Mouse (Mus musculus) stomach, embryonic 15.5 days (tissue): Measurements from ENCODE around the gene Fam71e2. TPM values are rescaled to one million over a fixed set of nuclear protein-coding genes. Genes with fewer than 3 reads are reported as not detected.

Experiments used
- ATAC-seq: fragments of 200-750 bp; cut with Nextera tagmentation; 2 replicates; pipeline ENCODE4 v1.8.0; 2017; ENCODE audit warnings: low read depth, moderate number of reproducible peaks, moderate TSS enrichment; ENCODE audit not compliant: insufficient read depth, low FRiP score
- H3K27ac ChIP-seq: fragments of 300-500 bp; sonication (generic); 2 replicates; pipeline ENCODE4 v1.5.1; 2015; ENCODE audit warnings: mild to moderate bottlenecking, inconsistent platforms
- H3K27me3 ChIP-seq: fragments of 300-500 bp; sonication (generic); replicated peaks from 2 replicates; pipeline ENCODE4 v1.6.1; 2015; ENCODE audit warnings: inconsistent platforms
- H3K36me3 ChIP-seq: fragments of 300-500 bp; sonication (generic); 2 replicates; pipeline ENCODE4 v1.6.1; 2015; ENCODE audit warnings: inconsistent platforms
- H3K4me1 ChIP-seq: fragments of 300-500 bp; sonication (generic); 2 replicates; pipeline ENCODE4 v1.6.1; 2015; ENCODE audit warnings: inconsistent platforms
- H3K4me2 ChIP-seq: fragments of 300-500 bp; sonication (generic); 2 replicates; pipeline ENCODE4 v1.6.1; 2015; ENCODE audit warnings: mild to moderate bottlenecking, inconsistent platforms
- H3K4me3 ChIP-seq: fragments of 300-500 bp; sonication (generic); replicated peaks from 2 replicates; pipeline ENCODE4 v1.5.1; 2015; ENCODE audit warnings: inconsistent platforms
- H3K9ac ChIP-seq: fragments of 300-500 bp; sonication (generic); 2 replicates; pipeline ENCODE4 v1.6.1; 2015; ENCODE audit warnings: inconsistent platforms
- H3K9me3 ChIP-seq: fragments of 300-500 bp; sonication (generic); 2 replicates; pipeline ENCODE4 v1.6.1; 2016; ENCODE audit warnings: inconsistent platforms
- WGBS: fragments of 180-500 bp; shearing (Covaris S2); methylation state at CpG from one replicate; pipeline ENCODE4 v1.1.7; 2015; 5-methylcytosine and 5-hydroxymethylcytosine counted together
- polyA plus RNA-seq: library from polyadenylated mRNA; unstranded; fragments of >200 nt; fragmentation: Nextera tagmentation; extraction: Ambion mirVana; gene quantifications from 2 replicates; pipeline ENCODE4 v1.2.1, GENCODE M21; 2015

Fam71e2 gene
- polyA plus RNA-seq, 1 experiment from 2014 or later, result not detected

DNA sequence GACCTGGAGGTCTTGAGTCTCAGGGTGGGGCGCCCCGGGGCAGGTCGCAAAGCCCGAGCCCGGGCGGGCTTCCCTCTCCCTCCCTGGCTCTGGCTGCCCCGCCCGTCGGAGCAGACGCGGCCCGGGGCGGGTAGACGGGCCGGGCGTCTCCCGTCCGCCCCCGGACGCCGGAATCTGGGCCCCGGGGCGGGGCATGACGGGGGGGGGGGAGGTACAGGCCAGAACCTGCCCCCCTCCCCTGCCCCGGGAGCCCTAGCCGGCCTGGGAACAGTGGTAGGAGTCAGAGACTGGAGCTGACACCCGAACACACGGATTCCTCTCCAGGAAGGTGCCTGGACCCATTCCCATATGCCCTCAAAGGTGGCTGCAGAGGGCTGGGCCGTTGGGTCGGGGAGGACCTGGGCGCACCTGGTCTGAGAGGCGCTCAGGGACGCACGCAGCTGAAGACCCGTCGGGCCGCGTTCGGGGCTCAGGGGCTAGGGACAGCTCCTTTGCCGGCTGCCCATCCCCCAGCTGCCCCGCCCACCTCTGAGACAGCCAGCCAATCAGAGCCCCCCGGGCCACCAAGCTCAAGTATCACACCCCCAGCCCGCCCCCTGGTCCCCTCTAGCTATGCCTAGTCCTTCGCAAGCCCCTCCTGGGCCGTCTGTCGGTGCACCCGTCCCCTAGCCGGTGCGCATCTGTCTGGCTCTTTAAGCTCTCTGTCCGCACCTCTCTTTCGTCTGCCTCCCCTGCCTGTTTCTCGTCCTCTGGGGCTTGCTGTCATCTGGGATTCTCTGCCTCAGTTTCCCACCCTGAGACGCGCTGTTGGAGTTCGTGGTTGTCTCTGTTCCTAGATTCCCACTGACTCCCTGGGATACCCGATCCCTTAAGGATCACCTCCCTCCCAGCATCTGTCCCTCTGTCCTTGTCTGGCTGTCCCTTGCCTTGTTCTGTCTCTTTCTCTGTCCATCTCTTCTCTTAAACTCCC is 6.0 kb upstream of the Fam71e2 start:
- peak; percentile 68 for ATAC-seq
- no peak overlapping the region for H3K27ac ChIP-seq
- 2% methylated on average over 52 of the region's 56 CpGs for WGBS
- H3K4me3 ChIP-seq, result peak overlapping the region; percentile 39
- H3K36me3 ChIP-seq, result no peaks in the 10 kb centered on the region
- no peaks in the 10 kb centered on the region for H3K9me3 ChIP-seq
- H3K9ac ChIP-seq, result 0 out of 2 replicates have a peak overlapping the region, but pooled peaks have one; percentile 19
- peaks cover 24% of the 10 kb centered on the region for H3K4me1 ChIP-seq
- H3K27me3 ChIP-seq, result peaks cover 43% of the 10 kb centered on the region
- H3K4me2 ChIP-seq, result peak overlapping the region; percentile 68

DNA sequence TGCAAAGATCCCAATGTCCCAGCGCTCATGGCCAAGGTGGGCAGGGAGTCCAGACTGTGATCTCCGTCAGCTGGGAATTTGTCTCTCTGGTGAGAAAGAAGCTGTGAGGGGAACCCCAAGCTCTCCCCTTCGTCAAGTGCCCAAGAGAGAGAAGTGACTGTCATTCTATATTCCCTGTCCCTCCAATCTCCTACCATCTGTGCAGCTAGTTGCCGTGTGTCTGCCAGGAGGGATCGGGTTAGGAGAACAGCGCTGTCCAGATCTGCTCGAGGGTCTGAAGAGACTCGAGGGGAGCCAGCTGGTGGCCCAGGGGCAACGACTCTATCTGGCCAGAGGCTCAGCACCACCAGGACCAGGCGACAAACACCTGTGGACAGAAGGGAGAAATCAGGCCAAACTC is 5.0 kb upstream of the Fam71e2 start:
- Histone ChIP-seq H3K9me3 (no peaks in the 10 kb centered on the region), H3K4me2 (no peak overlapping the region), H3K4me3 (no peak overlapping the region), H3K36me3 (no peaks in the 10 kb centered on the region), H3K27me3 (peaks cover 43% of the 10 kb centered on the region), H3K9ac (no peak overlapping the region), H3K4me1 (peaks cover 20% of the 10 kb centered on the region), H3K27ac (no peak overlapping the region)
- ATAC-seq, result no peak
- 44% methylated on average over 10 of the region's 10 CpGs for WGBS

DNA sequence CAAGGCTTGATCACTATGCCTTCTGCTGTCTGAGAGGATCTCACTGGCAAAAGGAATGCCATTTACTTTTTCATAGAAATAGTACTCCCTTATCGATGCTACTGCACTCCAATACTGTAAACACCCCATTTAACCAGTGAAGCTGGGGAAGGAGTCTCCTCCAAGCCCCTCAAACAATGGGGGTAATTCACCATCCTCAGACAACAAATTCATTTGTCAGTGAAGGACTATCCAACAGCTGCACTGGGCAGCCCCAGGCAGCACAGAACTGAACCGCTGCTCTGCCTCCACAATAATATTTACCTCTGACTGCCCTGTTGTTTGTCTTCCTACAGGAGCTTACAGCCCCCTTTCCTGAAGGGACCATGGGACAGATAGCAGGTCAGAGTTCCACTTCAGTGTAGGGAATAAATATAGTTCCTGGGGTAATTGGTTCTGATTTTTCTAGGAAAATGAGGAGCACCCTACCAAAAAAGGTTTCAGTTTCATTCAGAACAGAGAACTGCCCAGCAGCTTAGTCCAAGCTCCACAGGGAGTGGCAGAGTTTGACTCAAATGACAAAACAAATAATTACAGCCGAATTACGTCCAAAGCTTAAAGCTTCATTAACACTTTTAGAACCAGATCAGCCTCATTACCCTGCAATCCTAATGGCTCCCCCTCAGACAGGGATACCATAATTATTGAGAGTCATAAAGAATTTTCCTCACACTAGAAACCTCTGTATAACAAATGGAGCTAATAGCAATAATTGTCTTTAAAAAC is 6.0 kb downstream of the Fam71e2 start:
- WGBS, result 12% methylated on average over 4 of the region's 4 CpGs
- Histone ChIP-seq H3K27ac (no peak overlapping the region), H3K9me3 (no peaks in the 10 kb centered on the region), H3K27me3 (no peaks in the 10 kb centered on the region), H3K4me2 (0 out of 2 replicates have a peak overlapping the region, but pooled peaks have one; percentile 2), H3K9ac (no peak overlapping the region), H3K4me3 (no peak overlapping the region), H3K4me1 (no peaks in the 10 kb centered on the region), H3K36me3 (no peaks in the 10 kb centered on the region)
- no peak for ATAC-seq

DNA sequence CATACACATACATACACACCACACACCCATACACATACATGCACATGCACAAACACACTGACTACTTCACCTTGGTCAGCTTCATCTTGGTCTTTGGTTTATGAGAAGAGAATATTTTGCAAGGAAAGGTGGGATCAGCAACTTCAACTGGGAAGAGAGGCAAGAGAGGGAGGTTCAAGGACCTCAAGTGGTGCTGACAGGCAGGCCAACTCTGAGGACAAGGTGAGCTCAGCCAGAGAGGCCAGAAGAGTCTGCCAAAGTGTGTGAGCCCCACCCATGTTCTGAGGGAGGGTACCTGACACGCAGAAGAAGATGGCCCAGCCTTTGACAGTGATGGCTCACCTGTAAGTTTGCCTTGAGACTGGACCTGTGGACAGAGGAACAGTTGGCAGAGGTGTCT is 11.4 kb downstream of the Fam71e2 start:
- no peak overlapping the region for H3K4me3 ChIP-seq
- no peak overlapping the region for H3K27ac ChIP-seq
- no peaks in the 10 kb centered on the region for H3K4me1 ChIP-seq
- no peaks in the 10 kb centered on the region for H3K27me3 ChIP-seq
- H3K4me2 ChIP-seq, result no peak overlapping the region
- H3K9me3 ChIP-seq, result no peaks in the 10 kb centered on the region
- no peak for ATAC-seq
- H3K36me3 ChIP-seq, result no peaks in the 10 kb centered on the region
- WGBS, result 41% methylated on average over 1 of the region's 1 CpGs
- H3K9ac ChIP-seq, result no peak overlapping the region

DNA sequence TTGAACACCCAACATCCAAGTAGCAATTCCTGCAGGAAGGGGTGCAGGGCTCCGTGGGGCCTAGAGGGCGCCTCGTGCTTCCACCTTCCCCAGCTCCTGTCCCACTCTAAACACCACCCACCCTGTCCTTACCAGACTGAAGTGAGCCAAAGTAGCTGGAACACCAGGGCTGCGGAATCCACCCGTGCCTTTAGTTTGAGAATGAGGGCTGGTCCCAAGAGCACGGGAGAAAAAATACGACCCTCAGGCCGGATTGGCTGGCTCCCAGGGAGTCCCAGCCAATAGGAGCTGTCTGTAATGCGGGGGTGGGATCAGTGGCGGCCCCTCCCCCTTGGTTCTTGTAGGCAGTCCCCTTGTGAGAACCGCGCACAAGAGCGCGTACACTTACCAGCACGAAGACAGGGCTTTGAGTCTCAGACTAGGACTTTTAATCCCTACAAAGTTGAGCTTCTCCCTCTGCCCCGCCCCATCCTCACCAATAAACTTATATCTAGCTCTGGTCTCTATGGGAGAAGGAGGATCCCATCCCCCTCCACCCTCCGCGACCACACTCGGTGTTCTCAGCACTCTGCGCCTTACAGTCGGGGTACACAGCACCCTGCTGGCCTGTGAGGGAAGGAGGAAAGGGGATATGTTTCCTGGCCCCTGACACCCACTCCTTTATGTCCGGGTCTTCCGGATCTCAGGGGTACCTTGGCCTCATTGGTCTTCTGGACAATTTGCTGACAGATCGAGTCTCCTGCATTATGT is 18.1 kb downstream of the Fam71e2 start, which contains the start of gene Cox6b2:
Gene Cox6b2 (minus strand): TSS at position 274 of the 750 bp plus-strand sequence.
- ATAC-seq, result peak; percentile 91
- H3K4me1 ChIP-seq, result peaks cover 18% of the 10 kb centered on the region
- WGBS, result 4% methylated on average over 24 of the region's 24 CpGs
- no peaks in the 10 kb centered on the region for H3K9me3 ChIP-seq
- no peaks in the 10 kb centered on the region for H3K27me3 ChIP-seq
- peak within 1 kb of the TSS; percentile 76 for H3K4me2 ChIP-seq
- peak within 1 kb of the TSS; percentile 52 for H3K4me3 ChIP-seq
- peak within 1 kb of the TSS; percentile 27; the same call in 1 of the 2 replicates for H3K9ac ChIP-seq
- H3K36me3 ChIP-seq, result no peaks in the 10 kb centered on the region
- H3K27ac ChIP-seq, result peak within 1 kb of the TSS; percentile 81

DNA sequence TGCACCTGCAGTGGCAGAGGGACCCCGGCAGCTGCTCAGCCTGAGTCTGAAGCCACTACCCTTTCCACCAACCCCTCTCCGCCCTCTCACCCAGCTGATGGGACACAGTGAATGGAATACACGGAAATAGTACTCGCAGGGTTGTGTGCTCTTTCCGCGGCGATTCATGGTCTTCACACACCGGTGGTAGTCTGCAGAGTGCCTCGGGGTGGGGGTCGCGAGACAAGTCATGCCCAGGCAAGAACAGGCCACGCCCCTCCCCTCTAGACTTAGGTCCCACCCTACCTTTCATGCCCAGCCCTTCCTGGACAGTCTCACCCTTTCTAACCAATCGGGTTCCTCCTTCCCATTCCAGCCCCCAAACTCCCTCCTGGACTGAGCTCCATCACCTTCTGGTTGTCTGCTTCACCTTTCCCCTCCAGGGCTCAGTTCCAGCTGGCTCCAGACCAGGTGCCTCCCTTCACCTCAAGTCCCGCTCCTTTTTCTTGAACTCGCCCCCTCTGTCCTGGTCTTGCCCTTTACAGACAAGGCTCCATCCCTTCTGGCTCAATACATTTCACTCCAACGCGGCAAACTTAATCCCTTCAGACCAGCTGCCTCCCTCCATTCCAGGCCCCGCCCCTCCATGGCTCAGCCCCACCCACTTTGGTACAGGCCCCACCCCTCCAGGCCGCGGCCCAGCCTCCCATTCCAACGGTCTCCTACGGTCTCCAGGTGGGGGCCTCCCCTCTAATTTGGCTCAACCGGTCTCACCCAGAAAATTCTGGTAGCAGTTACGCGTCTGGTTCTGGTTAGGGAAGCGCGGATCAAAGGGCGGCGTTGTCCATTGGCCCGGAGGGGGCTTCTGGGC is 18.9 kb downstream of the Fam71e2 start:
- peak overlapping the region; percentile 52 for H3K4me3 ChIP-seq
- H3K9me3 ChIP-seq, result no peaks in the 10 kb centered on the region
- H3K9ac ChIP-seq, result peak overlapping the region; percentile 27; the same call in 1 of the 2 replicates
- no peaks in the 10 kb centered on the region for H3K27me3 ChIP-seq
- H3K4me1 ChIP-seq, result peaks cover 18% of the 10 kb centered on the region
- peak overlapping the region; percentile 81 for H3K27ac ChIP-seq
- 2% methylated on average over 30 of the region's 30 CpGs for WGBS
- H3K36me3 ChIP-seq, result 0 out of 2 replicates have a peak, but pooled peaks cover under 1% of the 10 kb centered on the region
- peak; percentile 76 for ATAC-seq
- peak overlapping the region; percentile 76 for H3K4me2 ChIP-seq

DNA sequence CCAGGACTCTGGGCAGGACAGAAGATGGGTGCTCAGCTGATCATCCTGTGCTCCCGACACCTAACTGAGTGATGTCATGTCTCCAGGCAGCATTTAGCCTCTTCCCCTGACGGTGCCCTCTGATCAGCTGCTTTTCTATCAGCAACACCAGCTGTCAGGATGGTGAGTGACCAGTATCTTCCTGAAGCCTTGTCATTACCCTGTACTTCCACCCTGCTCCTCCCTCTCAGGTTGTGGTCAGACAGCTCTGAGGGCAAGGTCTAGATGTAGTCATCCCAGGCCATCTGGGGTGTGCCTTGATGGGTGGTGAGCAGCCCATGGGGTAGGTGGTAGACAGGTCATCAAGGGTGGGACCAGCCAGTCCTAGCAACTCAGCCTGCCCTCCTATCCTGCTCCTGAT is 21.9 kb downstream of the Fam71e2 start:
- Histone ChIP-seq H3K4me1 (peaks cover 18% of the 10 kb centered on the region), H3K4me2 (no peak overlapping the region), H3K27ac (no peak overlapping the region), H3K4me3 (no peak overlapping the region), H3K27me3 (no peaks in the 10 kb centered on the region), H3K9ac (no peak overlapping the region), H3K9me3 (no peaks in the 10 kb centered on the region), H3K36me3 (peaks cover 14% of the 10 kb centered on the region)
- WGBS, result 93% methylated on average over 2 of the region's 2 CpGs
- no peak for ATAC-seq

DNA sequence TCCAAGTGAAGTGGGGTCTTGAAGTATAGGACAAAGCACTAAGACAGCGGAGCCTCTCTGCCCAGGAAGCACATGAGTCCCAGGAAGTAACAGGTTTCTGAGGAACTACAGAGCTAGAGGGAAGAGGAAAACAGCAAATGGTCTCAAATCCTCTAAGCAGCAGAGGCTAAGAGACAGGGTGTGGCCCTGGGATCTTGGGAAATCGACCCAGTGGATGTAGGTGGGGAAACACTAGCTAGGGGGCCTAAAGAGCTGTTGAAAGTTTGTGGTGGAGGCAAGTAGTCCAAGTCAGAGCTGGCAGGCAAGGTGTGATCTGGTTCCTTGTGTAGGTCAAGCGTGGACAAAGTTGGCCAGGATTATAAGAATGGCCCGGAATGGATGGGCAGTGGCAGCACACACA is 22.8 kb downstream of the Fam71e2 start:
- Histone ChIP-seq H3K4me3 (no peak overlapping the region), H3K4me1 (peaks cover 19% of the 10 kb centered on the region), H3K4me2 (no peak overlapping the region), H3K27me3 (no peaks in the 10 kb centered on the region), H3K9me3 (no peaks in the 10 kb centered on the region), H3K27ac (no peak overlapping the region), H3K36me3 (peaks cover 14% of the 10 kb centered on the region), H3K9ac (no peak overlapping the region)
- no peak for ATAC-seq
- 77% methylated on average over 4 of the region's 4 CpGs for WGBS

DNA sequence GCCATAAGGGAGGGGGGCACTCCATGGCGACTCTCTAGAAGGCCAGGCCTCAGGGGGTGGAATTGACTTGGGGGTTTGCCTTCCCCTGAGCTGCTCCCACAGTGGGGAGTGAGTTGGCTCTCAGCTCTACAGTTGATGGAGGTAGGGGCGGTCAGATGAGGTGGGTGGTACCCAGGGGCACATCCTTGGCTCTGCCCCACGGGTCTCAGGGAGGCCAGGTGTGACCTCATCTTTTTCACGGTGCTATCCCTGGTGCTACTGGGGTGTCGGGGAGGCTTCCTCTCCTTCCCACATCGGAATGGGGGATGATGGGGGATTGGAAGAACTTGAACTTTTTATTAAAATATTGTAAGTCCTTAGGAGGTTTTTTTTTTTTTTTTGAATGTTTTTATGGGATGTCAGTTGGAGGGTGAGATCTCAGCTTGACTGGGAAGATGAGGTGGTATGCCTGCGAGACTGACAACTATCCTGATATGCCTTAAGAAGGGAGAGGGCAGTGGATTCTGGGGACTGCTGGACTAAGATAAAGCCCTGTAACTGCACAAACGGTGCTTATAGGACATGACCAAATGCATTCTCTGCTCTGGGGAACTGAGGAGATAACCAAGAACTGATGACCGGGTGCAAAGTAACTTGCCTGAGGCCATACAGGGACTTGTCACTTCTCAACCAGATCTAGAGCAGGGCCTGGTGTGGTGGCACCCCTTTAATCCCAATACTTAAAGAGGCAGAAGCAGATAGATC is 23.8 kb downstream of the Fam71e2 start:
- WGBS, result 64% methylated on average over 9 of the region's 9 CpGs

DNA sequence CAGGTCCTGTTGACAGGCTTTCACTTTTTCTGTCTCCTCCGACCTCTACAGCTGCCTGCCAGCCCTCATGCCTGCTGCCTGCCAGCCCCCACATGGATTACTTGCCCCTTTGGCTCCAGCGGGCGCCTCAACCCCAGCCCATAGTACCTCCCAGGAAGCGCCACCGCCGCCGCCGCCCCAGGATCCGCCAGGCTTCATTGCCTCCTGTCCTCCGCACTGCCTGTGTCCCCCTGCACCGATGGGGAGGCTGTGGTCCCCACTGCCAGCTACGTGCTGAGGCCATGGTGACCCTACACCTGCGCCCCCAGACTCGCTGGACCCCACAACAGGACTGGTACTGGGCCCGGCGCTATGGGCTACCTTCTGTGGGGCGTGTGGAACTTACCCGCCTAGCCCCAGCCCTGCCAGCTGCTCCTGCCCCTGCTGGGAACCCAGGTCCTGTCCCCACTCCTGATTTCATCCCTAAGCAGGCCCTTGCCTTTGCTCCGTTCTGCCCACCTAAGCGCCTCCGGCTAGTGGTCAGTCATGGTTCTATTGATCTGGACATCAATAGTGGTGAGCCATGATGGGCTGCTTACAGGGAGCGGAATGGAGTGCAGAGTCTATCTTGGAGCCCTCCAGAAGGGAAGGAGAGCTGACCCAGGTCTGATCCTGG is 24.6 kb downstream of the Fam71e2 start:
- Histone ChIP-seq H3K4me3 (no peak overlapping the region), H3K27me3 (no peaks in the 10 kb centered on the region), H3K4me2 (no peak overlapping the region), H3K27ac (no peak overlapping the region), H3K4me1 (peaks cover 21% of the 10 kb centered on the region), H3K9ac (no peak overlapping the region), H3K9me3 (no peaks in the 10 kb centered on the region), H3K36me3 (peaks cover 14% of the 10 kb centered on the region)
- ATAC-seq, result no peak
- 85% methylated on average over 22 of the region's 22 CpGs for WGBS

More for the DNA sequence above, 23.8 kb downstream of the Fam71e2 start:
- H3K27ac ChIP-seq, result no peak overlapping the region
- ATAC-seq, result peak; percentile 19; the same call in 1 of the 2 replicates
- no peaks in the 10 kb centered on the region for H3K9me3 ChIP-seq
- peaks cover 14% of the 10 kb centered on the region for H3K36me3 ChIP-seq
- no peak overlapping the region for H3K4me2 ChIP-seq
- H3K9ac ChIP-seq, result no peak overlapping the region
- H3K4me1 ChIP-seq, result peaks cover 20% of the 10 kb centered on the region
- H3K27me3 ChIP-seq, result no peaks in the 10 kb centered on the region
- H3K4me3 ChIP-seq, result no peak overlapping the region
